24 mouse cellular contexts compared by ENCODE assay signal in genomic region chr15:100388224-100388835, GRCm38 (mm10). TPM values are rescaled to one million over a fixed set of nuclear protein-coding genes. Genes with fewer than 3 reads are reported as not detected.
DNase-seq lines count a peak whose midpoint lies in the region; ATAC-seq lines count a peak whose summit lies in the region.
"Had no signal": no experiment of that assay in that cellular context is flagged by ENCODE, and none has a peak within 500 bp of the region (broad histone marks: within the 10 kb centered on the region; RNA-seq: fewer than 3 reads in every experiment).

No protein-coding gene starts in this region.

- H3K4me2 ChIP-seq in lung, embryonic 15.5 days: peak overlapping the region; percentile 42
- H3K4me2 ChIP-seq: forebrain, embryonic 12.5 days; heart, embryonic 11.5 days; neural tube, embryonic 13.5 days had no signal

- no peaks in the 10 kb centered on the region for H3K9me3 ChIP-seq in lung, embryonic 15.5 days
- H3K9me3 ChIP-seq: forebrain, embryonic 12.5 days; neural tube, embryonic 13.5 days had no signal

- no peak overlapping the region; the same call in 1 of the 2 replicates for H3K4me3 ChIP-seq in lung, embryonic 15.5 days
- H3K4me3 ChIP-seq: forebrain, embryonic 12.5 days; neural tube, embryonic 13.5 days had no signal

- peaks cover 4% of the 10 kb centered on the region; the same call in 1 of the 2 replicates for H3K4me1 ChIP-seq in lung, embryonic 15.5 days

- no peaks in the 10 kb centered on the region for H3K27me3 ChIP-seq in lung, embryonic 15.5 days
- H3K27me3 ChIP-seq: forebrain, embryonic 12.5 days; neural tube, embryonic 13.5 days had no signal

- ATAC-seq in lung, embryonic 15.5 days (ENCODE audit: borderline replicate concordance, extremely low read depth, low FRiP score, low TSS enrichment): 0 out of 2 replicates have a peak, but pooled peaks have one; percentile 28
- peak; percentile 51 to 68 for ATAC-seq in hematopoietic stem cell, adult 5-6 weeks (replicated peaks in 1 of 2; ENCODE audit: insufficient read depth in 1 of 2, low FRiP score in 2 of 2, low TSS enrichment in 1 of 2, low read depth in 1 of 2, poor library complexity in 2 of 2, severe bottlenecking in 2 of 2)
- ATAC-seq: hindbrain, postnatal 0 days had no signal

- DNase-seq in lung, postnatal 25 days (ENCODE audit: low spot score): no peak
- peak; percentile 53 for DNase-seq in A20 (ENCODE audit: low read depth, low spot score)
- peak; percentile 47 for DNase-seq in thymus, postnatal 14 days
- DNase-seq in left cerebral cortex, adult 18-20 months (ENCODE audit: low spot score in 2 of 2): no peak
- no peak for DNase-seq in cerebellum, adult 8-10 months
- DNase-seq: cerebellum, adult 9-10 months; embryo, embryonic 11 days; gastrocnemius, postnatal 14 days; heart, postnatal 14 days; kidney, adult 11 months; kidney, postnatal 10 days had no signal

- 72% methylated on average over 15 of the region's 16 CpGs for WGBS in lung, embryonic 15.5 days

- peak overlapping the region; percentile 63 for H3K27ac ChIP-seq in lung, embryonic 15.5 days
- H3K27ac ChIP-seq: forebrain, embryonic 12.5 days; hindbrain, postnatal 0 days; liver, embryonic 14.5 days; neural tube, embryonic 13.5 days had no signal

- H3K36me3 ChIP-seq in lung, embryonic 15.5 days: no peaks in the 10 kb centered on the region; the same call in 1 of the 2 replicates

- no peak overlapping the region for H3K9ac ChIP-seq in lung, embryonic 15.5 days
- H3K9ac ChIP-seq: forebrain, embryonic 12.5 days; liver, embryonic 14.5 days; neural tube, embryonic 13.5 days had no signal

RNA-seq across cellular contexts. Expression of gene Higd1c, which starts 24.0 kb away (rescaled TPM):
- polyA plus RNA-seq in lung, embryonic 15.5 days (2015; fragmentation: Nextera tagmentation; extraction: Ambion mirVana): not detected in 2 replicates
- total RNA-seq in hematopoietic stem cell, adult 5-6 weeks (2017): not detected in 2 replicates
- not detected for total RNA-seq in left cerebral cortex, adult 18-20 months (2021)
- total RNA-seq: gastrocnemius, postnatal 14 days; heart, postnatal 14 days; hindbrain, postnatal 0 days; layer of hippocampus, adult 8-10 months; left cerebral cortex, adult 8-10 months; megakaryocyte-erythroid progenitor cell, adult 5-6 weeks had no signal
- polyA plus RNA-seq: C2C12; forebrain, embryonic 12.5 days; heart, embryonic 11.5 days; hindbrain, postnatal 0 days; limb, embryonic 11.5 days; liver, embryonic 14.5 days; testis, adult 2 months had no signal

RNA-seq across cellular contexts. Expression of gene Gm5475, which starts 33.6 kb away (rescaled TPM):
- polyA plus RNA-seq in lung, embryonic 15.5 days (2015; fragmentation: Nextera tagmentation; extraction: Ambion mirVana): 0.06 and 0.09 TPM in 2 replicates
- total RNA-seq in hematopoietic stem cell, adult 5-6 weeks (2017): not detected in 2 replicates
- total RNA-seq in left cerebral cortex, adult 18-20 months (2021): not detected
- total RNA-seq: gastrocnemius, postnatal 14 days; heart, postnatal 14 days; hindbrain, postnatal 0 days; layer of hippocampus, adult 8-10 months; megakaryocyte-erythroid progenitor cell, adult 5-6 weeks had no signal
- polyA plus RNA-seq: heart, embryonic 11.5 days; limb, embryonic 11.5 days had no signal

RNA-seq across cellular contexts. Expression of gene Mettl7a2, which starts 35.3 kb away (rescaled TPM):
- not detected in 2 replicates for polyA plus RNA-seq in lung, embryonic 15.5 days (2015; fragmentation: Nextera tagmentation; extraction: Ambion mirVana)
- total RNA-seq in hematopoietic stem cell, adult 5-6 weeks (2017): not detected in 2 replicates
- total RNA-seq in left cerebral cortex, adult 18-20 months (2021): under 1 TPM; 0.65 to 0.84 TPM
- total RNA-seq: hindbrain, postnatal 0 days; megakaryocyte-erythroid progenitor cell, adult 5-6 weeks had no signal
- polyA plus RNA-seq: C2C12; forebrain, embryonic 12.5 days; heart, embryonic 11.5 days; hindbrain, postnatal 0 days; limb, embryonic 11.5 days; neural tube, embryonic 13.5 days; testis, adult 2 months had no signal

RNA-seq across cellular contexts. Expression of gene Methig1, which starts 35.4 kb away (rescaled TPM):
- 0.10 TPM in 1 of 2 replicates, not detected in the other for polyA plus RNA-seq in lung, embryonic 15.5 days (2015; fragmentation: Nextera tagmentation; extraction: Ambion mirVana)
- not detected in 2 replicates for total RNA-seq in hematopoietic stem cell, adult 5-6 weeks (2017)
- not detected for total RNA-seq in left cerebral cortex, adult 18-20 months (2021)
- total RNA-seq: gastrocnemius, postnatal 14 days; heart, postnatal 14 days; layer of hippocampus, adult 8-10 months; megakaryocyte-erythroid progenitor cell, adult 5-6 weeks had no signal
- polyA plus RNA-seq: C2C12; forebrain, embryonic 12.5 days; heart, embryonic 11.5 days; hindbrain, postnatal 0 days; limb, embryonic 11.5 days; testis, adult 2 months had no signal

RNA-seq across cellular contexts. Expression of gene Slc11a2, which starts 36.5 kb away (rescaled TPM):
- 20.3 and 26.0 TPM in 2 replicates for polyA plus RNA-seq in lung, embryonic 15.5 days (2015; fragmentation: Nextera tagmentation; extraction: Ambion mirVana)
- 11.6 and 16.0 TPM in 2 replicates for total RNA-seq in hematopoietic stem cell, adult 5-6 weeks (2017)
- total RNA-seq in left cerebral cortex, adult 18-20 months (2021): 10 to 100 TPM; 49.0 to 61.6 TPM

Comparison
In these comparisons a context has a peak if more than half of its experiments do, and no peak if none do; other contexts are left out.
1. DNase-seq: peak in A20 (single experiment) and thymus, postnatal 14 days (single experiment); none in lung, postnatal 25 days (single experiment), left cerebral cortex, adult 18-20 months (0 of 2) and cerebellum, adult 8-10 months (single experiment).